Mouse (Mus musculus) embryonic facial prominence, embryonic 10.5 days (tissue): ENCODE results near the gene Ccnk. TPM values are rescaled to one million over a fixed set of nuclear protein-coding genes. Genes with fewer than 3 reads are reported as not detected.
A peak's percentile ranks its signal among the peaks of the same experiment; 100 is the strongest.

Experiments used
- DNase-seq: peaks from one replicate; pipeline ENCODE4 v3.0.0-alpha.2; 2017; ENCODE audit warnings: low spot score
- H3K27ac ChIP-seq: fragments of 300-500 bp; sonication (generic); replicated peaks from 2 replicates; pipeline ENCODE4 v1.5.1; 2016; ENCODE audit warnings: mild to moderate bottlenecking
- H3K27me3 ChIP-seq: fragments of 300-500 bp; sonication (generic); replicated peaks from 2 replicates; pipeline ENCODE4 v1.6.1; 2016; ENCODE audit warnings: low read depth, mild to moderate bottlenecking; ENCODE audit not compliant: poor library complexity, severe bottlenecking
- H3K36me3 ChIP-seq: fragments of 300-500 bp; sonication (generic); replicated peaks from 2 replicates; pipeline ENCODE4 v1.6.1; 2016; ENCODE audit warnings: mild to moderate bottlenecking, moderate library complexity
- H3K4me1 ChIP-seq: fragments of 300-500 bp; sonication (generic); 2 replicates; pipeline ENCODE4 v1.6.1; 2016
- H3K4me3 ChIP-seq: fragments of 300-500 bp; sonication (generic); 2 replicates; pipeline ENCODE4 v1.5.1; 2016; ENCODE audit warnings: mild to moderate bottlenecking, moderate library complexity
- H3K9me3 ChIP-seq: fragments of 300-500 bp; sonication (generic); 2 replicates; pipeline ENCODE4 v1.6.1; 2016; ENCODE audit warnings: mild to moderate bottlenecking
- WGBS: fragments of 180-500 bp; shearing (Covaris S2); methylation state at CpG from one replicate; pipeline ENCODE4 v1.1.7; 2016; 5-methylcytosine and 5-hydroxymethylcytosine counted together
- polyA plus RNA-seq: library from polyadenylated mRNA; unstranded; fragments of >200 nt; fragmentation: Nextera tagmentation; extraction: Ambion mirVana; gene quantifications from 2 replicates; pipeline ENCODE4 v1.2.1, GENCODE M21; 2016

Gene Ccnk
- polyA plus RNA-seq, 1 experiment from 2014 or later, result 3.2 TPM

GRCm38 (mm10) chr12:108219163-108219562 lies 39.8 kb downstream of the Ccnk start:
- Histone ChIP-seq H3K36me3 (peaks cover 6% of the 10 kb centered on the region), H3K27ac (peak overlapping the region; percentile 78; the same call in 1 of the 2 replicates), H3K4me3 (no peak overlapping the region), H3K9me3 (no peaks in the 10 kb centered on the region), H3K27me3 (no peaks in the 10 kb centered on the region), H3K4me1 (peaks cover 89% of the 10 kb centered on the region)
- 73% methylated on average over 15 of the region's 15 CpGs for WGBS
- no peak for DNase-seq

DNA sequence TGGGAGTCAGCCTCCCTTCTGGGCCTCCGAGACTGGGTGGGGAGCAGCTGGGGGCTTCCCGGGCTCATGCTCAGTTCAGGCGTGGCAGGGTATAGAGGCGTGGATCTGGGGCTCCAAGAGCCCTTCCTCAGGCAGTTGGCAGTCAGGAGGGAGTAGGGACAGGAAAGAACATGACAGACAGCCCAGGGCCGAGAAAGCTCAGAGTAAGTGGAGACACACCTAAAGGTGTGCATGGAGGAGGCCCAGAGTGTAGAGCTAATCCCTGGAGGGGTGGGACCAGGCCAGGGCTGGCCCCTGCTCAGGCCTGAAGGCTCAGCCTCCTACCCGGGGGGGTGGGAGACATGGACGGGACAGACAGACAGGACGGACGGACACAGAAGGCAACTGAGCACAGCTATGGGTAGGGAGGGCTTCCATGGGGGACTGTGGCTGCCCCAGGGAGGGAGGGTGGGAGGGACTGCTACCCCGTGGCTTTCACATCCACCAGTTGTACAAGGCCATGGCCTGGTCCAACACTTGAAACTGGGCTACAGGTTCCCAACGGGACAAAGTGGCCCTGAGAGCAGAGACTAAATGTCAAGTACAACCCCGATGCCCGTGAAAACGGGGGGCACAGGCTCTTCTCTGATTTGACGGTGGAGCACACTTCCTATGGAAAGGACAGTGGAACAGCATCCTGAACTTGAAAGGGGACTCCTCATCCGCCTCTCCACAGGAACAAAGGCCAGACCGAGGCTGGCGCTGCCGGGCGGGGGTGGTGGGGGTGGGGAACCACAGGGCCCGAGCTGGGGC lies 40.6 kb downstream of the Ccnk start:
- H3K9me3 ChIP-seq, result no peaks in the 10 kb centered on the region
- H3K36me3 ChIP-seq, result peaks cover 6% of the 10 kb centered on the region
- H3K27me3 ChIP-seq, result no peaks in the 10 kb centered on the region
- H3K4me1 ChIP-seq, result peaks cover 89% of the 10 kb centered on the region
- DNase-seq, result no peak
- 0 out of 2 replicates have a peak overlapping the region, but pooled peaks have one; percentile 16 for H3K4me3 ChIP-seq
- WGBS, result 81% methylated on average over 21 of the region's 21 CpGs
- peak overlapping the region; percentile 78 for H3K27ac ChIP-seq

GRCm38 (mm10) chr12:108220621-108221020 lies 41.2 kb downstream of the Ccnk start:
- no peaks in the 10 kb centered on the region for H3K27me3 ChIP-seq
- no peak for DNase-seq
- H3K36me3 ChIP-seq, result peaks cover 6% of the 10 kb centered on the region
- no peak overlapping the region for H3K4me3 ChIP-seq
- peak overlapping the region; percentile 57 for H3K27ac ChIP-seq
- WGBS, result 74% methylated on average over 12 of the region's 12 CpGs
- H3K4me1 ChIP-seq, result peaks cover 91% of the 10 kb centered on the region
- no peaks in the 10 kb centered on the region for H3K9me3 ChIP-seq

GRCm38 (mm10) chr12:108221206-108221605 lies 41.8 kb downstream of the Ccnk start:
- peaks cover 94% of the 10 kb centered on the region for H3K4me1 ChIP-seq
- 69% methylated on average over 10 of the region's 10 CpGs for WGBS
- DNase-seq, result peak; percentile 61

GRCm38 (mm10) chr12:108221712-108222111 lies 42.3 kb downstream of the Ccnk start:
- no peaks in the 10 kb centered on the region for H3K27me3 ChIP-seq
- H3K4me1 ChIP-seq, result peaks cover 94% of the 10 kb centered on the region
- H3K27ac ChIP-seq, result no peak overlapping the region
- 94% methylated on average over 7 of the region's 7 CpGs for WGBS
- no peak for DNase-seq
- H3K9me3 ChIP-seq, result no peaks in the 10 kb centered on the region
- peaks cover 6% of the 10 kb centered on the region for H3K36me3 ChIP-seq
- H3K4me3 ChIP-seq, result no peak overlapping the region

More at GRCm38 (mm10) chr12:108221206-108221605, 41.8 kb downstream of the Ccnk start:
- Histone ChIP-seq H3K4me3 (no peak overlapping the region), H3K36me3 (peaks cover 6% of the 10 kb centered on the region), H3K27ac (peak overlapping the region; percentile 44; the same call in 1 of the 2 replicates), H3K27me3 (no peaks in the 10 kb centered on the region), H3K9me3 (no peaks in the 10 kb centered on the region)

DNA sequence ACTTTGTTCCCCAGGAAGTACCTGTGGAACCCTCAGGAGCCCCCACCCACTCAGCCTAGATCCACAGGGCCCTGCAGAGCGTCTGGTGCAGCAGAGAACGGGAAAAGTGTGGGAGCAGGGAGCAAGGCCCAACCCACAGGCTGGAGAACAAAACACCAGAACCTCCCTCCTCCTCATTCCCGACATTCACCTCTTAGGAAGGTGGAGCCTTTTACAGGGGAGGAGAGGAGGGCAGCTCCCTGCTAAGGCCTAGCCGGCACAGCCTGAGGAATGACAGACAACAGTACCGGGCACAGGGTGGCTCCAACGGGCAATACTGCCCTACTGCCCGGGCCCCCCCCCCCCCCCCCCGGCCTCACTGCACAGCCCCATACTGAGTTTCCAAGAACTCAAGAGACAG lies 44.0 kb downstream of the Ccnk start:
- no peak for DNase-seq
- H3K27ac ChIP-seq, result peak overlapping the region; percentile 44; the same call in 1 of the 2 replicates
- peaks cover 91% of the 10 kb centered on the region for H3K4me1 ChIP-seq
- H3K36me3 ChIP-seq, result peaks cover 6% of the 10 kb centered on the region
- no peaks in the 10 kb centered on the region for H3K27me3 ChIP-seq
- 35% methylated on average over 8 of the region's 8 CpGs for whole genome bisulfite sequencing
- H3K9me3 ChIP-seq, result no peaks in the 10 kb centered on the region
- no peak overlapping the region for H3K4me3 ChIP-seq

DNA sequence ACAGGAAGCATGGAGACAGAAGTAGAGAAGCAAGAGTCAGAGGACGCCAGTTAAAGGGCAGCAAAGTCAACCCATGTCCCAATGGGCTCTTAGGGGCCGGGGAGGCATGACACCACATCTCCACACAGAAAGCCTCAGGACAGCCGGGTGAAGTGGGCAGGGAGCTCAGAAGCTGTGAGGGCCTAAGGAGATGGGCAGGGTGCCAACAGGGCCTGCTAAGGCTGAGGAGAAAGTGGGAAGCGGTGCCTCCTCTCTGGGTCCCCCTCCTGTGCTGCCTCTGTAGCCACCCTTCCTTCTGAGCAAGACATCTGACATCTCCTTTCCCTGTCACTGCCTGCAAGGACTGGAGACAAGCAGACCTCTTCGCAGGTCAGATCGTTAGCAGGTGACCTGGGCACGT lies 46.4 kb downstream of the Ccnk start:
- no peak overlapping the region for H3K27ac ChIP-seq
- H3K4me1 ChIP-seq, result peaks cover 81% of the 10 kb centered on the region
- H3K9me3 ChIP-seq, result no peaks in the 10 kb centered on the region
- H3K27me3 ChIP-seq, result no peaks in the 10 kb centered on the region
- WGBS, result 79% methylated on average over 7 of the region's 7 CpGs
- peaks cover 2% of the 10 kb centered on the region for H3K36me3 ChIP-seq
- DNase-seq, result no peak
- no peak overlapping the region for H3K4me3 ChIP-seq

GRCm38 (mm10) chr12:108226216-108226615 lies 46.8 kb downstream of the Ccnk start:
- no peaks in the 10 kb centered on the region for H3K9me3 ChIP-seq
- no peak overlapping the region for H3K4me3 ChIP-seq
- H3K4me1 ChIP-seq, result peaks cover 81% of the 10 kb centered on the region
- DNase-seq, result no peak
- no peaks in the 10 kb centered on the region; the same call in 1 of the 2 replicates for H3K36me3 ChIP-seq
- no peaks in the 10 kb centered on the region for H3K27me3 ChIP-seq
- peak overlapping the region; percentile 37 for H3K27ac ChIP-seq
- 80% methylated on average over 13 of the region's 13 CpGs for WGBS

DNA sequence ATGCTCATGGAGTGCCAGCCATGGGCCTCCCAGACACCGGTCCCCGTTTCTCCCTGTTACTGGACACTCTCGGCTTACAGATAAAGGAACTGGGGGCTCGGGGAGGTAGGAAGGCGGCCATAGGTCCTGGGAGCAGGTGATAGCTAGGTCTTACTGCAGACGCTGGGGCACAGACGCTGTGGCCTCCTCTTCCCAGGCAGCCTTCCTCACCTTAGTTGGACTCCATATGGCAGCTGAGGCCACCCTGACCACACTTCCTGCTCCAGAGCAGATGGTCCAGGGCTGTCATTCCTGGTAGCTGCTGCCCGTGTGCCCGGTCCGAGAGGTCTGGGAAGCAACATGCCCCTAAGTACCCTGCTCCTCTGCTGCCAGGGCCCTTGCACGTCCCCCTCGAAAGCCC lies 47.6 kb downstream of the Ccnk start:
- peak overlapping the region; percentile 37; the same call in 1 of the 2 replicates for H3K27ac ChIP-seq
- no peak for DNase-seq
- no peaks in the 10 kb centered on the region for H3K27me3 ChIP-seq
- no peaks in the 10 kb centered on the region for H3K9me3 ChIP-seq
- no peak overlapping the region for H3K4me3 ChIP-seq
- WGBS, result 85% methylated on average over 12 of the region's 12 CpGs
- peaks cover 83% of the 10 kb centered on the region for H3K4me1 ChIP-seq
- no peaks in the 10 kb centered on the region; the same call in 1 of the 2 replicates for H3K36me3 ChIP-seq

GRCm38 (mm10) chr12:108227527-108227926 lies 48.1 kb downstream of the Ccnk start:
- Histone ChIP-seq H3K4me1 (peaks cover 87% of the 10 kb centered on the region), H3K36me3 (no peaks in the 10 kb centered on the region; the same call in 1 of the 2 replicates), H3K27me3 (no peaks in the 10 kb centered on the region), H3K27ac (0 out of 2 replicates have a peak overlapping the region, but pooled peaks have one; percentile 37), H3K9me3 (no peaks in the 10 kb centered on the region), H3K4me3 (no peak overlapping the region)
- DNase-seq, result no peak
- 85% methylated on average over 16 of the region's 16 CpGs for WGBS

DNA sequence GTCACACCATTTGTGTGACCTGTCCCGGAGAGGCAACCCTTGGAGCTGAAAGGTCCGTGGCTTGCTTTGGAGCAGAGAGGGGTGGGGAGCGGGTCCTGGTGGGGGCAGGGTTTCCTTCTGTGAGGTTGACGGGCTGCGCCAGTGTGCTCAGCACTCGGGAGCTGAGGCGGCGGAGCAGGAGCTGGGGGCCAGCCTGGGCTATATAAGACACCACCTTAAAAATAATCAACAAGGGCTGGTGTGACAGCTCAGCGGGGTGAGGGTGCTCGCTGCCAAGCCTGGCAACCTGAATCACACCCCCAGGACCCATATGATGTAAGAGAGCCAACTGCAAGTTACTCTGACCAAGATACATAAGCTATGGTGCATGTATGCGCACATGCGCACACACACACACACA lies 50.7 kb downstream of the Ccnk start:
- 73% methylated on average over 12 of the region's 12 CpGs for WGBS
- H3K4me1 ChIP-seq, result peaks cover 87% of the 10 kb centered on the region
- no peak overlapping the region for H3K27ac ChIP-seq

GRCm38 (mm10) chr12:108230821-108231794 lies 51.7 kb downstream of the Ccnk start:
- 61% methylated on average over 17 of the region's 18 CpGs for WGBS
- Histone ChIP-seq H3K27me3 (no peaks in the 10 kb centered on the region), H3K36me3 (peaks cover 6% of the 10 kb centered on the region; the same call in 1 of the 2 replicates), H3K4me3 (no peak overlapping the region), H3K4me1 (peaks cover 87% of the 10 kb centered on the region), H3K27ac (peak overlapping the region; percentile 41; the same call in 1 of the 2 replicates), H3K9me3 (no peaks in the 10 kb centered on the region)
- DNase-seq, result peak; percentile 46

More for the DNA sequence above, 50.7 kb downstream of the Ccnk start:
- DNase-seq, result no peak
- Histone ChIP-seq H3K27me3 (no peaks in the 10 kb centered on the region), H3K4me3 (no peak overlapping the region), H3K9me3 (no peaks in the 10 kb centered on the region), H3K36me3 (peaks cover 6% of the 10 kb centered on the region; the same call in 1 of the 2 replicates)
